8 mouse cellular contexts compared by ENCODE assay signal in genomic region chr17:56424726-56425583, GRCm38 (mm10). TPM values are rescaled to one million over a fixed set of nuclear protein-coding genes. Genes with fewer than 3 reads are reported as not detected.
DNase-seq lines count a peak whose midpoint lies in the region; ATAC-seq lines count a peak whose summit lies in the region.

No protein-coding gene starts in this region.

- no peak overlapping the region for H3K27ac ChIP-seq in heart, embryonic 12.5 days (ENCODE audit: poor library complexity, severe bottlenecking)
- H3K27ac ChIP-seq in heart, embryonic 16.5 days (ENCODE audit: low read length), result no peak overlapping the region
- H3K27ac ChIP-seq in stomach, embryonic 15.5 days, result peak overlapping the region; percentile 80

- H3K9ac ChIP-seq in heart, embryonic 12.5 days, result peak overlapping the region; percentile 65
- H3K9ac ChIP-seq in heart, embryonic 16.5 days (ENCODE audit: low read length), result peak overlapping the region; percentile 75
- H3K9ac ChIP-seq in stomach, embryonic 15.5 days, result 0 out of 2 replicates have a peak overlapping the region, but pooled peaks have one; percentile 19

- peak; percentile 61 for ATAC-seq in heart, embryonic 12.5 days (ENCODE audit: insufficient number of reproducible peaks, low FRiP score)
- ATAC-seq in heart, embryonic 16.5 days (replicated peaks; ENCODE audit: extremely low read depth, insufficient read depth, low FRiP score), result peak; percentile 64
- ATAC-seq in stomach, embryonic 15.5 days (ENCODE audit: insufficient read depth, low FRiP score, low read depth), result peak; percentile 87

- H3K27me3 ChIP-seq in heart, embryonic 12.5 days (replicated peaks), result peaks cover 20% of the 10 kb centered on the region
- H3K27me3 ChIP-seq in heart, embryonic 16.5 days (ENCODE audit: control insufficient read depth, insufficient read depth, low read length), result 0 out of 2 replicates have a peak, but pooled peaks cover 3% of the 10 kb centered on the region
- no peaks in the 10 kb centered on the region for H3K27me3 ChIP-seq in stomach, embryonic 15.5 days (replicated peaks)

- peak overlapping the region; percentile 52 for H3K4me3 ChIP-seq in heart, embryonic 12.5 days
- peak overlapping the region; percentile 52 for H3K4me3 ChIP-seq in heart, embryonic 16.5 days (ENCODE audit: low read length)
- H3K4me3 ChIP-seq in stomach, embryonic 15.5 days (replicated peaks), result peak overlapping the region; percentile 50

- peak overlapping the region; percentile 89 for H3K4me2 ChIP-seq in heart, embryonic 12.5 days
- peak overlapping the region; percentile 85 for H3K4me2 ChIP-seq in heart, embryonic 16.5 days (ENCODE audit: low read depth, low read length)
- H3K4me2 ChIP-seq in stomach, embryonic 15.5 days, result peak overlapping the region; percentile 91

- H3K36me3 ChIP-seq in heart, embryonic 12.5 days, result peaks cover 73% of the 10 kb centered on the region
- peaks cover 30% of the 10 kb centered on the region for H3K36me3 ChIP-seq in heart, embryonic 16.5 days (ENCODE audit: control insufficient read depth, insufficient read depth)
- peaks cover 44% of the 10 kb centered on the region for H3K36me3 ChIP-seq in stomach, embryonic 15.5 days

- WGBS in heart, embryonic 12.5 days, result 10% methylated on average over 71 of the region's 77 CpGs
- WGBS in heart, embryonic 16.5 days, result 20% methylated on average over 75 of the region's 77 CpGs
- WGBS in stomach, embryonic 15.5 days, result 20% methylated on average over 74 of the region's 77 CpGs

- H3K9me3 ChIP-seq in heart, embryonic 12.5 days (replicated peaks), result no peaks in the 10 kb centered on the region
- no peaks in the 10 kb centered on the region for H3K9me3 ChIP-seq in heart, embryonic 16.5 days (replicated peaks; ENCODE audit: control insufficient read depth, low read length)
- H3K9me3 ChIP-seq in stomach, embryonic 15.5 days, result no peaks in the 10 kb centered on the region

- H3K4me1 ChIP-seq in heart, embryonic 12.5 days (replicated peaks), result peaks cover 18% of the 10 kb centered on the region
- peaks cover 9% of the 10 kb centered on the region for H3K4me1 ChIP-seq in heart, embryonic 16.5 days (ENCODE audit: control insufficient read depth, insufficient read depth, low read length)
- peaks cover 4% of the 10 kb centered on the region; the same call in 1 of the 2 replicates for H3K4me1 ChIP-seq in stomach, embryonic 15.5 days

- DNase-seq in heart, adult 9 months (ENCODE audit: low spot score in 2 of 2), result no peak
- peak; percentile 57 to 71 for DNase-seq in cerebellum, postnatal 25 days
- peak; percentile 60 to 79 for DNase-seq in kidney, postnatal 25 days
- peak; percentile 62 for DNase-seq in mesoderm, embryonic 11.5 days (ENCODE audit: low read depth, low spot score)
- no peak for DNase-seq in right cerebral cortex, postnatal 14 days

RNA-seq across cellular contexts. Expression of gene Ptprs, which starts 51.3 kb away (rescaled TPM):
- polyA plus RNA-seq in heart, embryonic 12.5 days (2016; fragmentation: Nextera tagmentation; extraction: Ambion mirVana), result 86.8 and 90.2 TPM in 2 replicates
- 33.9 and 39.7 TPM in 2 replicates for polyA plus RNA-seq in heart, embryonic 16.5 days (2015; fragmentation: Nextera tagmentation; extraction: Ambion mirVana)
- polyA plus RNA-seq in stomach, embryonic 15.5 days (2015; fragmentation: Nextera tagmentation; extraction: Ambion mirVana), result 71.8 and 81.2 TPM in 2 replicates

Comparison
In these comparisons a context has a peak if more than half of its experiments do, and no peak if none do; other contexts are left out.
1. H3K9ac ChIP-seq: peak in every context shown above with its lines; median percentile 75 in heart, embryonic 16.5 days; 65 in heart, embryonic 12.5 days; 19 in stomach, embryonic 15.5 days.
2. DNase-seq: peak in cerebellum, postnatal 25 days (2 of 2), kidney, postnatal 25 days (2 of 2) and mesoderm, embryonic 11.5 days (single experiment); none in heart, adult 9 months (0 of 2) and right cerebral cortex, postnatal 14 days (single experiment).
3. Peak in every context shown above with its lines, with median percentiles within 50 percentile points of each other: ATAC-seq, H3K4me2 ChIP-seq and H3K4me3 ChIP-seq.